Mouse (Mus musculus): ENCODE data around the gene Pcgf2. TPM values are rescaled to one million over a fixed set of nuclear protein-coding genes. Genes with fewer than 3 reads are reported as not detected.

The Pcgf2 gene
- polyA plus RNA-seq, 1 experiment from 2014 or later = 3.6 TPM

DNA sequence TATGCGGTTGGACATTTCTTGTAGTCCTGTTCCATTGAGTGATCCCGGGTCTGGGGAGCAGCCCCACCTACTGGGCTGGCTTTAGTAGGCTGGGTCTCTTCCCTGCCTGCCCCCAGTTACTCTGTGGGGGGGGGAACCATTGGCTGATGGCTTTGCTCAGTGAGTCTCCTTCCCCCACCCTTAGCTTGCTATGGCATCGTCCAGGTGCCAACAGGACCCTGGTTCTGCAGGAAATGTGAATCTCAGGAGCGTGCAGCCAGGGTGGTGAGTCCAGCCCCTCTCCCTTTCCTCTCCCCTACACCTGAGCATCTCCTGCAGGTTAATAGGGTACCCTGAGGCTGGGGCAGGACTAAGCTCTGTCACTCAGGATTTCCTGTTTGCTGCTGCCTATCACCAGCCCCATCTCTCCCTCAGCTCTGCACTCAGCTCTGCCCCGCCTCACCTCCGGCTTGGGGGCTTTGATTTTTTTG is 35.5 kb downstream of the Pcgf2 start:
- H3K4me2 ChIP-seq = peak overlapping the region; percentile 80; the same call in 1 of the 2 replicates
- ATAC-seq (ENCODE audit: low read depth) (no peak), DNase-seq (no peak)
- peaks cover 79% of the 10 kb centered on the region for H3K27me3 ChIP-seq
- H3K9ac ChIP-seq = no peak overlapping the region
- 20% methylated on average over 6 of the region's 6 CpGs for WGBS (ENCODE audit: insufficient replicate concordance)
- H3K9me3 ChIP-seq (replicated peaks) = no peaks in the 10 kb centered on the region
- peaks cover 4% of the 10 kb centered on the region; the same call in 1 of the 2 replicates for H3K36me3 ChIP-seq
- no peak overlapping the region; the same call in 1 of the 2 replicates for H3K4me3 ChIP-seq (replicated peaks)
- no peak overlapping the region for H3K27ac ChIP-seq
- H3K4me1 ChIP-seq (replicated peaks) = peaks cover 48% of the 10 kb centered on the region

DNA sequence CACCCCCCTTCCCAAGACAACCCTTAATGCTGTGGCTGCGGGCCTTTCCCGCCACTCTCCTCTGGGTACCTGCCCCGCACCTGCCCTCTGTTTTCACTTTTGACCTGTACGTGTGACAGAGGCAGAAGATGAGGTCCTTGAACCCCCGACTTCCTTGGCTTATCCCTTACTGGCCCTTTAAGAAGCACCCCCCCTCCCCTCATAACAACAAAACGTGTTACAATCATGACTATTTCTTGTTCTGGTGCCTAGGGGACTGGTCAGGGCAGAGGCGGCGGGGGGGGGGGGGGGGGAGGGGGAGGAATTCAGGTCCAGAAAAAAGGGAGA is 36.0 kb downstream of the Pcgf2 start:
- 4% methylated on average over 6 of the region's 8 CpGs for WGBS (ENCODE audit: insufficient replicate concordance)
- no peak for DNase-seq
- H3K4me2 ChIP-seq = peak overlapping the region; percentile 80
- H3K9me3 ChIP-seq (replicated peaks) = no peaks in the 10 kb centered on the region
- peak overlapping the region; percentile 65 for H3K4me3 ChIP-seq (replicated peaks)
- H3K4me1 ChIP-seq (replicated peaks) = peaks cover 48% of the 10 kb centered on the region
- no peak for ATAC-seq (ENCODE audit: low read depth)
- H3K27ac ChIP-seq = no peak overlapping the region
- H3K9ac ChIP-seq = peak overlapping the region; percentile 65; the same call in 1 of the 2 replicates
- H3K36me3 ChIP-seq = peaks cover 4% of the 10 kb centered on the region; the same call in 1 of the 2 replicates
- H3K27me3 ChIP-seq = peaks cover 84% of the 10 kb centered on the region

DNA sequence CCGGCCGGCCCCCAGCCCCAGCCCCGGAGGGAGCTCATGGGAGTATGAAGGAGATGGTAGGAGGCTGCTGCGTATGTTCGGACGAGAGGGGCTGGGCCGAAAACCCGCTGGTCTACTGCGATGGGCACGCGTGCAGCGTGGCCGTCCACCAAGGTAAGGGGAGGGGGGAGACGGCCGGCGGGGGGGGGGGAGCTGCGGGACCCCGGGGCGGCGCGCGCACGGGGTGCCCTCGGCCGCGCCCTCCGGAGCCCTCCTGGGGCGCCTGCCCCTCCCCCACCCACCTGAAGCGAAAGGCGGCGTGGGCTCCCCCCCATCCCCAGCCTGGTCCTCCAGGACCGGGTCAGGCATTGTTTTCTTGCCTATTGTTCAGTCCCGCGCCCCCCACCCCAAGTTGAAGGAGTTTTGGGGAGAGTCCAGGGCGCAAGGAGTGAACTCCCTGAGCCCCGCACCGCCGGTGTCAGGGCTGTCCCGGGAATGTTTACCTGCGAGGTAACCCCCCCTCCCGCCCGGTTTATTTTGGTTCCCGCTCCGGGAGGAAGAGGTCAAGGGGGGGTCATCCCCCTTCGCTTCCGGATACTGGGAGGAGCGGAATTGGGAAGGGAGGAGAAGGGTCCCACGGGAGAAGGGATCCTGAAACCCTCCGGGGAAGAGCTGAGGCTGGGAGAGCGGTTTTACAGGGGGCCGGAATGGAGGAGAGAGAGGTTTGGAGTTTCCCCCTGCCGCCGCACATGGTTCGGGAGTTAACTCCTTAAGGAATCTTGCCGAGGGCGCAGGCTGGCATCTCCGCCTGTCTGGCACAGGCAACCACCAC is 36.6 kb downstream of the Pcgf2 start:
- no peak overlapping the region for H3K27ac ChIP-seq
- no peak for ATAC-seq (ENCODE audit: low read depth)
- 2% methylated on average over 32 of the region's 57 CpGs for WGBS (ENCODE audit: insufficient replicate concordance)
- H3K36me3 ChIP-seq = peaks cover 4% of the 10 kb centered on the region; the same call in 1 of the 2 replicates
- no peak for DNase-seq
- H3K9me3 ChIP-seq (replicated peaks) = no peaks in the 10 kb centered on the region
- H3K9ac ChIP-seq = peak overlapping the region; percentile 65
- peaks cover 86% of the 10 kb centered on the region for H3K27me3 ChIP-seq
- H3K4me2 ChIP-seq = peak overlapping the region; percentile 80
- H3K4me1 ChIP-seq (replicated peaks) = peaks cover 51% of the 10 kb centered on the region
- H3K4me3 ChIP-seq (replicated peaks) = peak overlapping the region; percentile 65

DNA sequence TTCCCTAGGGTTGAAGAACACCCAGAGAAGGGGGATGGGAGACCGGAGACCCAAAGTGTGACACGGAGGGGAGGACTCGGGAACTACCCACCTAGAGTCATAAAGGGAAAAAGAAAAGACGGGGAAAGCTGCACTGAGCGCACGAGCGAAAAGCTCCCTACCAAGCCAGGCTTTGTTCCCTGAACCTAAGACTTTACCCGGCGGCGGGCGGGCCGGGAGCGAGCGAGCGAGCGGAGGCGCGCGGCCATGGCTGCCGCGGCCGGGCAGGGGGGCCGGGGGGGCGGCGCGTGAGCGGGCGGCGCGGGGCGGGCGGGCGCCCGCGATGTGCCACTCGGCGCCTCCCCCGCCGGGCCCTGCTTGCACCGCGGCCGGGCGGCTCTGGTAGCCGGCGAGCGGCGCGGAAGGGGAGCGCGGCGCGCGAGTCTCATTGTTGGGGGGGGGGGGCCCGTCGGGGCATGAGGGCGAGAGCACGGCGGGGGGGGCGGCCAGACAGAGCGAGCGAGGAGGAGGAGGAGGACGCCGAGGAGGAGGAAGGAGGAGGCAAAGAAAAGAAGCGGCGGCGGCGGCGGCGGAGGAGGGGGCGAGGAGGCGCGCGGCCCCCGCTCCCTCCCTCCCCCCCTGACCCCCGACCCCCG is 37.3 kb downstream of the Pcgf2 start, which contains the start of gene Mllt6:
TSS of gene Mllt6 (plus strand) at position 522 of the 635 bp plus-strand sequence.
- no peak for DNase-seq
- peak within 1 kb of the TSS; percentile 65 for H3K4me3 ChIP-seq (replicated peaks)
- peaks cover 88% of the 10 kb centered on the region for H3K27me3 ChIP-seq
- H3K4me1 ChIP-seq (replicated peaks) = peaks cover 53% of the 10 kb centered on the region
- peak within 1 kb of the TSS; percentile 80 for H3K4me2 ChIP-seq
- no peaks in the 10 kb centered on the region for H3K9me3 ChIP-seq (replicated peaks)
- peak within 1 kb of the TSS; percentile 65 for H3K9ac ChIP-seq
- ATAC-seq (ENCODE audit: low read depth) = 0 out of 2 replicates have a peak, but pooled peaks have one; percentile 19
- under 1% methylated on average over 26 of the region's 76 CpGs for WGBS (ENCODE audit: insufficient replicate concordance)
- peaks cover 4% of the 10 kb centered on the region; the same call in 1 of the 2 replicates for H3K36me3 ChIP-seq
- no peak within 1 kb of the TSS for H3K27ac ChIP-seq

DNA sequence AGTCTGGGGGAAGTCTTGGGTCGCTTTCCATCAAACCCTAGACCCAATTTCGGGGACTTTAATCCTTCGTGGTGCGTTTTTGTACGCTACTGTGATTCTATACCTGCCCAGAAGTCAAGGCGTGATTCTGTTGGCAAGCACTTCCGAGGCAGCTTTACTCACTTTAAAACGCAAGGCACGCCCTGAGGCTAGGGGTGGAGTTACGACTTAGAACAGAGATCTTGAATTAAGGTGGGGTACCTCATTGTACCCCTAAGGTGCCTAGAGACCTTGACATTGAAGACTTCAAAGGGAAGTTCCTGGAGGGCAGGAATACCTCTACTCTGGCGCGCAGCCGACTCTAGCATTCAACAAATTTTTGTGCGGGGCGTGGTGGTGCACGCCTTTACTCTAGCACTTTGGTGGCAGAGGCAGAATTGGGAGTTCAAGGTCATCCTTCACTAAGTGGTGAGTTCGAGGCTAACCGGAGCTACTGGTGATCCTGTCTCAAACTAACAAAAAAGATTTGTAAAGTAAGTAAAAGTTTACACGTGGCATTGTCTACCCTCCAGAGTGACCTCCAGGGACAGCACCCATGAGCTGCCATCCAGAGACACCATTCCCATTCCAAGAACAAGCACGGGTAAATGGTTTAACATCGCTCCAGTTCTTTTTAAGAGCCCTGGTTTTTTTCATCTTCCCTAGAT is 37.9 kb downstream of the Pcgf2 start:
- Histone ChIP-seq H3K9ac (no peak overlapping the region), H3K4me3 (replicated peaks) (peak overlapping the region; percentile 65), H3K36me3 (peaks cover 4% of the 10 kb centered on the region; the same call in 1 of the 2 replicates), H3K9me3 (replicated peaks) (no peaks in the 10 kb centered on the region), H3K4me2 (peak overlapping the region; percentile 80), H3K4me1 (replicated peaks) (peaks cover 53% of the 10 kb centered on the region), H3K27ac (no peak overlapping the region), H3K27me3 (peaks cover 87% of the 10 kb centered on the region)
- 2% methylated on average over 21 of the region's 21 CpGs for WGBS (ENCODE audit: insufficient replicate concordance)
- DNase-seq = no peak
- no peak for ATAC-seq (ENCODE audit: low read depth)

DNA sequence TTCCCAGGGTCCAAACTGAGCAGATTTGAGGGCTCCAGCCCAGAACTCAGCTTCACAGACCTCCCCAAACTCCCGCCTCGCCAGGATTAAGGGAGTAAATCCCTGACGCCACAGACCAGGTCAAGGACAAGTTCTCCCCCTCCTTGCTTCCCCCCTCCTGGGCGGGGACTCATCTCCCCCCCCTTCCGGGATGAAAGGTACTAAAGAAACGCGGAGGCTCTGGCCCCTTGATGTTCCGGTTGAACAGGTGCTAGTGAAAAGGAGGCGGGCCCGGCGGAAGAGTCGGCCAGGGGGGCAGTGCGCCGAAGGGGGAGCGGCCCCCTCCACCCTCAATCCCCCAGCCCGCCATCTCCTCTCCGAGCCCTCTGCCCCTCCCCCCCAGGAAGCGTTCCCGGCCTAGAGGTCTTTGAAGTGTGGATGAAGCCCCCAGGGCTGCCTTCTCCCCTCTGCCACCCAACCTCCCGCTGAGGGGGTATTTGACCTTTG is 38.6 kb downstream of the Pcgf2 start:
- no peak overlapping the region for H3K27ac ChIP-seq
- no peak overlapping the region for H3K9ac ChIP-seq
- H3K4me3 ChIP-seq (replicated peaks) = peak overlapping the region; percentile 65
- H3K4me1 ChIP-seq (replicated peaks) = peaks cover 53% of the 10 kb centered on the region
- H3K9me3 ChIP-seq (replicated peaks) = no peaks in the 10 kb centered on the region
- peak overlapping the region; percentile 80 for H3K4me2 ChIP-seq
- peaks cover 83% of the 10 kb centered on the region for H3K27me3 ChIP-seq
- 4% methylated on average over 20 of the region's 20 CpGs for WGBS (ENCODE audit: insufficient replicate concordance)
- peaks cover 4% of the 10 kb centered on the region; the same call in 1 of the 2 replicates for H3K36me3 ChIP-seq
- DNase-seq (no peak), ATAC-seq (ENCODE audit: low read depth) (no peak)

DNA sequence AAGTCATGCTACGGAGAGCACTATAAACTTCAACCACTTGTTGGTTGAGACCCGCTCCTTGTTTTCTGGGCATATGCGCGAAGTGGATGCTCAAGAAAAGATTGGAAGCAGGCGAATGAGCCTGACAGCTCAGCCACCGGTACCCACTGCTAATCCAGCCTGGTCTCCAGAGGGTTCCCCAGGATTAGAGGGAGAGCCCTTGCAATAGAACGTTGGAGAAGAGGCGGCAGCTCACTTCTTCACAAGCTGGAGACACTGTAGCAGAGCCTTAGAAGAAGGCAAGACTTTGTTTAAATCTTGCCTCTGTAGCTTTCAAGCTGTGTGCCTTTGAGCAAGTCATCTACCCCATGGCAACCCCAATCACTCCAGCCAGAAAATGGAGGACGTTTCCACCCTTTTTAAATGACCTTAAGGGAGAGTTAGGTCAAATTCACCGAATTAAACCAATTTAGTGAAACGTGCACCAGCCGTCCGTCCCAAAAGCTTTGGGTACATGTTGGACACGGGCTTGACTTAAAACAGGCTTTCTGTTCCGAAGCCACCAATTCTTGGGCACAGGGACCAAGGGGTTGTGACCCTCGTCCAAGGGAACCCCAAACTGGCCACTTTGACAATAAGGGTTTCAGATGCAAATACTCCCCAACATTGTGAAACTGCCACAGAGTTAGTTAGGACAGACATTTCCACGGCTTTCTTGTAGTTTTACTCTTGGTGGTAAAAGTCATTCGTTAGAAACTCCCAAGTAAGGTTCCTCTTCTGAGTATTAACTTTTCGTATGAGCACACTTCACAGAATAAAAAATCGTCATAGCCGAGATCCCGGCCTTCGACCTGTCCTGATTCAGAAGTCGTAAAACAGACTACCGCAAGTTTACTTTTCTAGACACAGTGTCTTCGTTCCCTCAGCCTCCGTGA is 39.3 kb downstream of the Pcgf2 start:
- Histone ChIP-seq H3K27ac (no peak overlapping the region), H3K36me3 (peaks cover 4% of the 10 kb centered on the region; the same call in 1 of the 2 replicates), H3K9me3 (replicated peaks) (no peaks in the 10 kb centered on the region), H3K4me1 (replicated peaks) (peaks cover 53% of the 10 kb centered on the region), H3K27me3 (peaks cover 80% of the 10 kb centered on the region), H3K4me3 (replicated peaks) (peak overlapping the region; percentile 69), H3K9ac (0 out of 2 replicates have a peak overlapping the region, but pooled peaks have one; percentile 39), H3K4me2 (peak overlapping the region; percentile 80)
- ATAC-seq (ENCODE audit: low read depth) (no peak), DNase-seq (no peak)
- WGBS (ENCODE audit: insufficient replicate concordance) = 3% methylated on average over 27 of the region's 27 CpGs

DNA sequence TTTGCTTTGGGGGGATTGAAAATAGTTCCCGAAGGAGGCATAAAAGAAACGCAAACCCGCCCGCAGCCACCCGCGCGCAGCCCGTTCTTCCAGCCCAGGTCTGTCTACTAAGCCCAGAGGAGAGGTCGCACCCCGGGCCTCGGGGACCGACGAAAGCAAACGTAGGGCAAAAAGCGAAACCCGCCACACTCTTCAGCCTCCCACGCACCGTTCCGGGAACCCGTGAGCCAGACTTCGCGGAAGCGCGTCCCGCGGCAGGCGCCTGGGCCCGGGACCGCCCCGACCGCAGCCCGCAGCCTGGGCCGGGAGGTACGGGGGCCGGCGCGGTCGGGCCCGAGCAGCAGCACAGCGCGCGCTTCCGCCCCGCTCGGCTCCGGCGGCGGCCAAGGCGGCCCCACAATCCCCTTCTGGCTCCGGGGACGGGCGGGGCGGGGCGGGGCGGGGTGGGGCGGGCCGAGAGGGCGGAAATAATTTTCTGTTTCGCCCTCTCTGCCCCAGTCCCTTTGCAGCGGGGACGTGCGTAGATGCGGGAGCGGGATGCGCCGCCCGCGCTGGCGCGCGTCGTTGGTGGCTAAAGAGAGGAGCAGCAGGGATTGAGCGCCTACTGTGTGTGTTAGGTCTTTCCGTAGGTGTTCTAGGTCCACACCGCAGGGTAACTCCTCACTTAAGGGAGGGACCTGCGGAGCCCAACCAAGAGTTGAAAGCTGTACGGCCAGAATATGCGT is 40.1 kb downstream of the Pcgf2 start:
- 0% methylated on average over 78 of the region's 78 CpGs for WGBS (ENCODE audit: insufficient replicate concordance)
- Histone ChIP-seq H3K27me3 (peaks cover 72% of the 10 kb centered on the region), H3K4me2 (peak overlapping the region; percentile 80)

DNA sequence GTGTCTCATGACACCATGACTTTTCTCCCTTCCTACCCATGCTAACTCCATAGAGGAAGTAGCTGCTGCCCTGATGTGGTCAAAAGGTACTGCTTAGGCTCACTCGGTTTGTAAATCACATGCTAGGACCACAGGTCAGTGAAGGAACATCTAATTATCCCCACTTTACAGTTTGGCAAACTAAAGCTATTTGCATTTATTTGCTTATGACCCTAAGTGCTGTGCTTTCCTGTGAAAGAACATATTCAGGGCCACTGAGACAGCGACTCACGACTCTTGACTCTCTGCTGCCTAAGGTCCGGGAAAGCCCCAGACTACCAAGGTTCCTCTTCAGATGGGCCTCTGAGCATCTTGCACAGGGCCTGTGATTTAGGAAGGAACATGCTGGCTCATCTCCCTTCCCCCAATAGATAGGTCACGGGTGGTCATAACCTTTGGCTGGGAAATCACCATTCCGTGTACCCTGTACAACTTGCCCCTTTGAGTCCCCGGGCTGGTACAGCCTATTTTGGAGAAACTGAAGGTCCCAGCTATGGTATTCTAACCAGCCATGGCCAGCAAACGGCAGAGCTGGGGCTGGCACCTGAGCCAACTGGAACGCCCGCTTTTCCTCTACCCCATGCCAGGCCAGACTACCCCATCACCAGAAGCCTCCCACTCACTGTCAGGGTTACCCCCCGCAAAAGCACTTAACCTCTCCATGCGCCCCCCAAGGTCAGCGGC is 40.9 kb downstream of the Pcgf2 start:
- WGBS (ENCODE audit: insufficient replicate concordance) = 3% methylated on average over 13 of the region's 13 CpGs
- H3K36me3 ChIP-seq = no peaks in the 10 kb centered on the region
- H3K27me3 ChIP-seq = peaks cover 64% of the 10 kb centered on the region
- H3K9me3 ChIP-seq (replicated peaks) = no peaks in the 10 kb centered on the region
- peaks cover 49% of the 10 kb centered on the region for H3K4me1 ChIP-seq (replicated peaks)
- H3K4me3 ChIP-seq (replicated peaks) = peak overlapping the region; percentile 69
- DNase-seq = no peak
- H3K4me2 ChIP-seq = peak overlapping the region; percentile 80
- H3K9ac ChIP-seq = peak overlapping the region; percentile 74
- ATAC-seq (ENCODE audit: low read depth) = no peak
- H3K27ac ChIP-seq = peak overlapping the region; percentile 48

More for the DNA sequence above, 40.1 kb downstream of the Pcgf2 start:
- Histone ChIP-seq H3K27ac (peak overlapping the region; percentile 48), H3K9me3 (replicated peaks) (no peaks in the 10 kb centered on the region), H3K4me3 (replicated peaks) (peak overlapping the region; percentile 69), H3K9ac (peak overlapping the region; percentile 74), H3K36me3 (no peaks in the 10 kb centered on the region), H3K4me1 (replicated peaks) (peaks cover 53% of the 10 kb centered on the region)
- DNase-seq (peak; percentile 33), ATAC-seq (ENCODE audit: low read depth) (peak; percentile 82)

All from liver, embryonic 13.5 days (tissue).